Mouse (Mus musculus): ENCODE results near the gene Men1. TPM values are rescaled to one million over a fixed set of nuclear protein-coding genes. Genes with fewer than 3 reads are reported as not detected.

Gene Men1
- 56.2 and 63.5 TPM in 2 replicates for polyA plus RNA-seq (2015; fragmentation: Nextera tagmentation; extraction: Ambion mirVana)

DNA sequence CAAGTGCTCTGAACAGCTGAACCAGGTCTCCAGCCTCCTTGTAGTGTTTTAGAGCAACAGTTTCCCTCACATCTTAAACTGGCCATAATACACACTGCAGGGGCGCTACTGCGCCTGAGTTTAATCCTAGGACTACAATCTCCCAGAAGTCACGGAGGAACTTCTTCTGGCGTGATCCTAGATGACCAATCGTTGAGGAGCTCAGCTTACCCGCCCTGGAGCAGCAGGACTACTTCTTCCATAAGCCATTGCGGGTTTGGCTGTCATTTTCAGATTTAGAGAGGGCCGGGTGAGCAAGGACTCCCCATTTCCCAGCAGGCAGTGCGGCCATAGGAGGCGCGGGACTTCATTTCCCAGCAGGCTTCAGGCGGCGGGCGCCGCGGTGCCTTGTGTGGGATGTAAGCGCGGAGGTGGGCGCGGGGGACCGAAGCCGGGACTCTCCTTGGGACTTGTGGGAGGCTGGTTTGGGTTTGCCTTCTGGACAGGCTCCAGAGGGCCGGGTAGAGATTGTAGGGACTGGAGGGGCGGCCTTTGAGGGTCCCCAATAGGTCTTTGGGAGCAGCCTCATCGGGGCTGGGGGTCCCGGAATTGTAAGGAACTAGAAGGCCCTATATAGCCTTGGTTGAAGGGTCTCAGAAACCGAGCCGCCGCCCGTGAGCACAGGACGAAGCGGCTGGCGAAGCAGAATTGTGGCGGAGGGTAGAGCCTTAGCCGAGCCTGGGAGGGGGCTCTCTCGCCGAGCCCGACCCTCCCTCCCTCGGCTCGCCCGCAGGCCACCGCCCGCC lies at the start of gene Men1:
Gene Men1 (plus strand): TSS at position 307 of the 785 bp plus-strand sequence.

GRCm38 (mm10) chr19:6306137-6306551 lies 28.6 kb upstream of the Men1 start, which contains the start of gene Cdc42bpg:
Gene Cdc42bpg (plus strand): TSS chr19:6306456.

DNA sequence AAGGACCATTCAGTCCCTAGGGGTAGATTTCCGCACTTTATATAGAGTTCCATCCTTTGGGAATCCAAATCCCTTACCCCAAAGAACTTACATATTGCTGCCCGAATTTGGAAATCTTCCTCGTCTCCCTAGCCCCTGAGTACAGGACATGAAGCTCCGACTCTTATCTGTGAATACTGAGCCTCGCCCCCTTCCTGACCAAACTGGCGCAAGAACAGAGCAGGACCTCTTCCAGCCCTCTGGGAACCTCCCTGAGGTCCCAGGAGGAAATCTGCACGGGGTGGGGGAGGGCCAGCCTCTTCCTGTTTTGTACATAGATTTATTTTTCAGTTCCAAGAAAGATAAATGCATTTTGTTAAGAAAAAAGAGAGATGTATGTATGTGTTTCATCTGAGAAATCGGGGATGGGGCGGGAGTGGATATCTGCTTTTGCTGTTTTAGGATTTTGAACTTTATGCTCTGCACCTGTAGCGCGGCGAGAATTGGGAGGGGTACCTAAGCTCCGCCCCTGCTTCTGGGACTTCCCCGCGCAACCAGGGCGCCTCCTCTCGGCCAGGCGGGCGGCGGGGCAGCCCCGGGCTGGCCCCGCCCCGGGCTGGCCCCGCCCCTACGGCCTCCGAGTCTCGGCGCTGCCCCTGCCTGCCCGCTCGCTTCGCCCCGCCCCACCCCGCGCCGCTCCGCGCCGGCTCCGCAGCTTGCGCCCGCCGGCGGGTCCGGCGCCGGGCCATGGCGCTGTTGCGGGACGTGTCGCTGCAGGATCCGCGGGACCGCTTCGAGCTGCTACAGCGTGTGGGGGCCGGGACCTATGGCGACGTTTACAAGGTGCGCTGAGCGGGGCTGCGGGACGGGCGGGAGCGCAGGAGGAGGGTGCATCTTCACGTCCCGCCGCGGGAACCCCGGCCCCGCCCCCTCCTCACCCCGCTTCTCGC lies 6.0 kb downstream of the Men1 start, which contains the start of gene Map4k2:
Gene Map4k2 (plus strand): TSS at position 612 of the 929 bp plus-strand sequence.

GRCm38 (mm10) chr19:6363411-6364240 lies 28.8 kb downstream of the Men1 start, which contains the start of gene Sf1:
Gene Sf1 (plus strand): TSS chr19:6363690.

GRCm38 (mm10) chr19:6384128-6384527 lies 49.3 kb downstream of the Men1 start, which contains the start of gene Pygm:
Gene Pygm (plus strand): TSS chr19:6384399.

Small RNA genes lying within 50 kb of the gene (microRNA-seq; reads per million reads assigned to microRNA genes)
- gene Mir6989: 0.87 reads per million

Other genes starting within 250 kb of the Men1 start
- gene Cdca5, start 250.0 kb upstream of the Men1 start, polyA plus RNA-seq (2015; fragmentation: Nextera tagmentation; extraction: Ambion mirVana): 2.8 and 3.1 TPM in 2 replicates
- not detected in 2 replicates for gene AC131692.1, start 240.6 kb upstream of the Men1 start, polyA plus RNA-seq (2015; fragmentation: Nextera tagmentation; extraction: Ambion mirVana)
- gene Naaladl1, start 229.2 kb upstream of the Men1 start, polyA plus RNA-seq (2015; fragmentation: Nextera tagmentation; extraction: Ambion mirVana): 0.27 TPM in 2 replicates
- 53.9 and 58.0 TPM in 2 replicates for gene Sac3d1, start 216.3 kb upstream of the Men1 start, polyA plus RNA-seq (2015; fragmentation: Nextera tagmentation; extraction: Ambion mirVana)
- 51.8 and 61.0 TPM in 2 replicates for gene Snx15, start 206.7 kb upstream of the Men1 start, polyA plus RNA-seq (2015; fragmentation: Nextera tagmentation; extraction: Ambion mirVana)
- 0.18 TPM in 1 of 2 replicates, not detected in the other for gene Batf2, start 194.0 kb upstream of the Men1 start, polyA plus RNA-seq (2015; fragmentation: Nextera tagmentation; extraction: Ambion mirVana)
- 163 TPM in 2 replicates for gene Arl2, start 193.4 kb upstream of the Men1 start, polyA plus RNA-seq (2015; fragmentation: Nextera tagmentation; extraction: Ambion mirVana)
- not detected in 2 replicates for gene Majin, start 150.6 kb upstream of the Men1 start, polyA plus RNA-seq (2015; fragmentation: Nextera tagmentation; extraction: Ambion mirVana)
- gene Gpha2, start 108.6 kb upstream of the Men1 start, polyA plus RNA-seq (2015; fragmentation: Nextera tagmentation; extraction: Ambion mirVana): 0.67 and 0.69 TPM in 2 replicates
- 150 and 175 TPM in 2 replicates for gene Ppp2r5b, start 99.1 kb upstream of the Men1 start, polyA plus RNA-seq (2015; fragmentation: Nextera tagmentation; extraction: Ambion mirVana)
- 8.0 and 12.7 TPM in 2 replicates for gene Atg2a, start 93.3 kb upstream of the Men1 start, polyA plus RNA-seq (2015; fragmentation: Nextera tagmentation; extraction: Ambion mirVana)
- gene Ehd1, start 58.3 kb upstream of the Men1 start, polyA plus RNA-seq (2015; fragmentation: Nextera tagmentation; extraction: Ambion mirVana): 66.0 and 70.7 TPM in 2 replicates
- 0.28 and 0.34 TPM in 2 replicates for gene Cdc42bpg, start 28.5 kb upstream of the Men1 start, polyA plus RNA-seq (2015; fragmentation: Nextera tagmentation; extraction: Ambion mirVana)
- gene Map4k2, start 6.2 kb downstream of the Men1 start, polyA plus RNA-seq (2015; fragmentation: Nextera tagmentation; extraction: Ambion mirVana): 22.5 and 32.9 TPM in 2 replicates
- 66.5 and 74.7 TPM in 2 replicates for gene Sf1, start 28.7 kb downstream of the Men1 start, polyA plus RNA-seq (2015; fragmentation: Nextera tagmentation; extraction: Ambion mirVana)
- 11.5 and 12.5 TPM in 2 replicates for gene Pygm, start 49.4 kb downstream of the Men1 start, polyA plus RNA-seq (2015; fragmentation: Nextera tagmentation; extraction: Ambion mirVana)
- gene Rasgrp2, start 64.4 kb downstream of the Men1 start, polyA plus RNA-seq (2015; fragmentation: Nextera tagmentation; extraction: Ambion mirVana): 351 and 357 TPM in 2 replicates
- gene Nrxn2, start 83.8 kb downstream of the Men1 start, polyA plus RNA-seq (2015; fragmentation: Nextera tagmentation; extraction: Ambion mirVana): 77.0 and 91.8 TPM in 2 replicates
- 0.22 and 0.26 TPM in 2 replicates for gene Slc22a12, start 208.1 kb downstream of the Men1 start, polyA plus RNA-seq (2015; fragmentation: Nextera tagmentation; extraction: Ambion mirVana)

All from neural tube, postnatal 0 days (tissue).